Mouse (Mus musculus) CH12.LX (cell line): ENCODE data around the gene Fan1. TPM values are rescaled to one million over a fixed set of nuclear protein-coding genes. Genes with fewer than 3 reads are reported as not detected.

Source experiments
- DNase-seq: peaks from one replicate; pipeline ENCODE4 v3.0.0-alpha.2; 2013; ENCODE audit errors: extremely low read depth
- H3K27ac ChIP-seq: 2 replicates; pipeline ENCODE4 v1.5.1; 2012; ENCODE audit warnings: low read depth, mild to moderate bottlenecking, control low read depth, moderate library complexity; ENCODE audit not compliant: insufficient read depth
- H3K27me3 ChIP-seq: replicated peaks from 2 replicates; pipeline ENCODE3; 2012; ENCODE audit warnings: inconsistent platforms
- H3K36me3 ChIP-seq, 2 experiments: replicated peaks in 1 of 2; 2 replicates each; pipeline versions ENCODE3 to v1.6.1; 2012; ENCODE audit warnings: inconsistent platforms in 1 of 2, low read length in 1 of 2, mild to moderate bottlenecking in 1 of 2, mixed read lengths in 1 of 2, moderate library complexity in 1 of 2; ENCODE audit not compliant: control insufficient read depth in 1 of 2, insufficient read depth in 1 of 2
- H3K4me1 ChIP-seq, 2 experiments: 2 replicates each; pipeline ENCODE4 v1.6.1; 2012; ENCODE audit warnings: inconsistent platforms in 1 of 2, moderate library complexity in 1 of 2; ENCODE audit not compliant: insufficient read depth in 2 of 2, control insufficient read depth in 1 of 2
- H3K4me2 ChIP-seq: 2 replicates; pipeline ENCODE4 v1.6.1; 2012; ENCODE audit warnings: low read depth, mild to moderate bottlenecking, control low read depth; ENCODE audit not compliant: poor library complexity, insufficient read depth, severe bottlenecking
- H3K4me3 ChIP-seq, 3 experiments: fragments of 150-350 bp in 1 of 3; sonication (generic) in 1 of 3; replicated peaks in 1 of 3; 2 replicates each; pipeline versions ENCODE3 to v1.5.1; 2011 to 2012; ENCODE audit warnings: low read depth in 2 of 3, low read length in 2 of 3, mild to moderate bottlenecking in 2 of 3, moderate library complexity in 2 of 3, control low read depth in 1 of 3, improper control_type of control experiment in 1 of 3, inconsistent platforms in 1 of 3, mixed read lengths in 1 of 3; ENCODE audit not compliant: poor library complexity in 1 of 3
- H3K79me2 ChIP-seq: replicated peaks from 2 replicates; pipeline ENCODE4 v1.6.1; 2012; ENCODE audit warnings: mild to moderate bottlenecking, moderate library complexity; ENCODE audit not compliant: control insufficient read depth, poor library complexity, insufficient read depth, severe bottlenecking; ENCODE audit errors: extremely low read depth
- H3K9ac ChIP-seq: 2 replicates; pipeline ENCODE4 v1.6.1; 2012; ENCODE audit warnings: low read depth, mild to moderate bottlenecking, control low read depth, moderate library complexity; ENCODE audit not compliant: insufficient read depth
- H3K9me3 ChIP-seq: replicated peaks from 2 replicates; pipeline ENCODE3; 2012; ENCODE audit warnings: low read length, inconsistent platforms, mixed read lengths
- BHLHE40 ChIP-seq: IDR thresholded peaks from 2 replicates; pipeline ENCODE4 v1.6.1; 2011; ENCODE audit warnings: mild to moderate bottlenecking, low read depth, low read length, improper control_type of control experiment
- CHD1 ChIP-seq: IDR thresholded peaks from 2 replicates; pipeline ENCODE4 v1.6.1; 2012; ENCODE audit warnings: low read depth, low read length, improper control_type of control experiment, inconsistent platforms
- CTCF ChIP-seq, 2 experiments: IDR thresholded peaks in 1 of 2; conservative IDR thresholded peaks in 1 of 2; 2 replicates each; pipeline ENCODE4 v1.5.1; 2011 to 2012; ENCODE audit warnings: low read depth in 2 of 2, low read length in 2 of 2, improper control_type of control experiment in 1 of 2, inconsistent platforms in 1 of 2, mild to moderate bottlenecking in 1 of 2, moderate library complexity in 1 of 2
- ELF1 ChIP-seq: IDR thresholded peaks from 2 replicates; pipeline ENCODE4 v1.6.1; 2014; ENCODE audit warnings: low read depth, mild to moderate bottlenecking, inconsistent platforms, low read length, improper control_type of control experiment
- GABPA ChIP-seq: IDR thresholded peaks from 2 replicates; pipeline ENCODE4 v1.6.1; 2012; ENCODE audit warnings: low read depth, low read length, improper control_type of control experiment, inconsistent platforms; ENCODE audit not compliant: insufficient replicate concordance
- IRF4 ChIP-seq: IDR thresholded peaks from 2 replicates; pipeline ENCODE4 v1.6.1; 2014; ENCODE audit warnings: low read depth, mild to moderate bottlenecking, inconsistent platforms, low read length, improper control_type of control experiment
- JUN ChIP-seq: IDR thresholded peaks from 2 replicates; pipeline ENCODE4 v1.6.1; 2011; ENCODE audit warnings: low read depth, mild to moderate bottlenecking, low read length, improper control_type of control experiment, moderate library complexity; ENCODE audit not compliant: insufficient read depth
- MAFK ChIP-seq: IDR thresholded peaks from 2 replicates; pipeline ENCODE4 v1.6.1; 2011; ENCODE audit warnings: low read length, improper control_type of control experiment; ENCODE audit not compliant: insufficient replicate concordance
- MAX ChIP-seq: IDR thresholded peaks from 2 replicates; pipeline ENCODE4 v1.6.1; 2011; ENCODE audit warnings: low read length, improper control_type of control experiment
- MAZ ChIP-seq: IDR thresholded peaks from 2 replicates; pipeline ENCODE4 v1.6.1; 2012; ENCODE audit warnings: low read depth, mild to moderate bottlenecking, inconsistent platforms, low read length, improper control_type of control experiment, moderate library complexity
- MEF2A ChIP-seq: IDR thresholded peaks from 2 replicates; pipeline ENCODE4 v1.6.1; 2014; ENCODE audit warnings: low read depth, mild to moderate bottlenecking, inconsistent platforms, low read length, improper control_type of control experiment, borderline replicate concordance
- MXI1 ChIP-seq: IDR thresholded peaks from 2 replicates; pipeline ENCODE4 v1.6.1; 2011; ENCODE audit warnings: mild to moderate bottlenecking, low read depth, low read length, improper control_type of control experiment
- NELFE ChIP-seq: IDR thresholded peaks from 2 replicates; pipeline ENCODE4 v1.6.1; 2011; ENCODE audit warnings: low read depth, low read length, improper control_type of control experiment
- PAX5 ChIP-seq: IDR thresholded peaks from 2 replicates; pipeline ENCODE4 v1.6.1; 2012; ENCODE audit warnings: low read length, inconsistent platforms, mixed read lengths
- POLR2A ChIP-seq: IDR thresholded peaks from 2 replicates; pipeline ENCODE4 v1.6.1; 2011; ENCODE audit warnings: low read depth, mild to moderate bottlenecking, improper control_type of control experiment, low read length
- POLR2AphosphoS2 ChIP-seq: IDR thresholded peaks from 2 replicates; pipeline ENCODE4 v1.6.1; 2011; ENCODE audit warnings: low read depth, low read length, improper control_type of control experiment
- SMC3 ChIP-seq: IDR thresholded peaks from 2 replicates; pipeline ENCODE4 v1.6.1; 2011; ENCODE audit warnings: low read depth, low read length, improper control_type of control experiment
- TBP ChIP-seq: conservative IDR thresholded peaks from 2 replicates; pipeline ENCODE4 v1.6.1; 2011; ENCODE audit warnings: low read depth, low read length, improper control_type of control experiment
- USF1 ChIP-seq: IDR thresholded peaks from 2 replicates; pipeline ENCODE4 v1.6.1; 2014; ENCODE audit warnings: low read depth, mild to moderate bottlenecking, inconsistent platforms, low read length, improper control_type of control experiment
- ZC3H11A ChIP-seq: IDR thresholded peaks from 2 replicates; pipeline ENCODE4 v1.6.1; 2012; ENCODE audit warnings: low read depth, mild to moderate bottlenecking, inconsistent platforms, low read length, improper control_type of control experiment
- ZMIZ1 ChIP-seq: IDR thresholded peaks from 2 replicates; pipeline ENCODE4 v1.6.1; 2012; ENCODE audit warnings: low read depth, mild to moderate bottlenecking, inconsistent platforms, low read length, improper control_type of control experiment
- dilution Hi-C: fragments of 300-500 bp; cut with MboI; formaldehyde crosslinking; loops from 2 replicates; pipeline ENCODE4 v1.14.3; 2020; ENCODE audit warnings: low sequenced_read_pairs; ENCODE audit not compliant: extremely low pct_unique_long_range_greater_than_20kb, extremely low pct_ligation_motif_present
- in situ Hi-C: fragments of 300-500 bp; cut with MboI; formaldehyde crosslinking; loops from 3 replicates; pipeline ENCODE4 v1.14.3; 2019; ENCODE audit warnings: low sequenced_read_pairs, low pct_ligation_motif_present, low pct_unique_long_range_greater_than_20kb, mixed read lengths
- polyA plus RNA-seq: library from polyadenylated mRNA; unstranded; fragments of >175 nt; gene quantifications from 2 replicates; pipeline ENCODE4 v1.2.1, GENCODE M21; 2012; ENCODE audit warnings: low read depth; ENCODE audit not compliant: insufficient read length
- total RNA-seq, 2 experiments: library from RNA; depleted of rRNA; stranded (reverse); fragments of 300-350 nt in 1 of 2; fragments of >200 nt in 1 of 2; gene quantifications; 2 replicates each; pipeline ENCODE4 v1.2.3; 2012 to 2014

The Fan1 gene
- total and polyA plus RNA-seq, 3 experiments = 2.6 to 4.6 (median 3.6) TPM

DNA sequence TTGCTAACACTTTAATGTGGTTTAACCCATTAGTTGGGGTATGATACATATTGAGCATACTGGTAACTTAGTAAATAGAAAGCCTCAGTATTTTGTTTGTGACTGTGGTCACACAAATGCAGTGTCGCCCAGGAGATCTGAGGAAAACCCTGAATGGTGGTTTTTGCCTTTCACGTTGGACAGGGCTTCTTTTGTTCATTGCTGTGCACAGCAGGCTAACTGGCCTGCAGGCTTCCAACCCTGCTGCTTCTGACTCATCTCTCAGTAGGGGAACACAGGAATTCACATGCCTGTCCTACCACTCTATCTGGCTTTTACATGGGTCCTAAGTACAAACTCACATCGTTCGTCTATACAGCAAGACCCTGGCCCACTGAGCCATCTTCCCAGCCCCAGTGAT lies 52.2 kb downstream of the Fan1 start:
- TF ChIP-seq ZMIZ1 (no peak), GABPA (no peak), MAX (no peak), IRF4 (no peak), ZC3H11A (no peak), MXI1 (no peak), JUN (no peak), MAZ (no peak), MAFK (no peak), NELFE (no peak), BHLHE40 (no peak), ELF1 (no peak), CTCF (conservative IDR thresholded peaks at IDR 0.05 in 1 of 2, IDR thresholded peaks at IDR 0.05 in 1 of 2; ENCODE audit: low read depth in 2 of 2, low read length in 2 of 2) (no peak), POLR2AphosphoS2 (no peak), SMC3 (no peak), POLR2A (no peak), MEF2A (no peak), PAX5 (no peak)
- peaks cover 18 to 33% of the 10 kb centered on the region in 2 experiments for H3K36me3 ChIP-seq
- no peaks in the 10 kb centered on the region for H3K79me2 ChIP-seq
- H3K9me3 ChIP-seq = no peaks in the 10 kb centered on the region
- no peak overlapping the region for H3K9ac ChIP-seq
- H3K4me2 ChIP-seq = no peak overlapping the region
- in situ Hi-C loops = no loop called here
- H3K4me1 ChIP-seq = peaks cover 0 to 4% of the 10 kb centered on the region in 2 experiments; a peak in 1 of 4 replicates
- no peak overlapping the region for H3K4me3 ChIP-seq
- dilution Hi-C loops = no loop called here
- H3K27me3 ChIP-seq = no peaks in the 10 kb centered on the region
- H3K27ac ChIP-seq = no peak overlapping the region
- no peak for DNase-seq

GRCm38 (mm10) chr7:64321125-64321524 lies 52.8 kb downstream of the Fan1 start:
- DNase-seq = no peak
- no peaks in the 10 kb centered on the region for H3K27me3 ChIP-seq
- no peak for TF ChIP-seq CHD1
- no peak for TF ChIP-seq IRF4
- no peak for TF ChIP-seq BHLHE40
- no peak for TF ChIP-seq TBP
- no peak for TF ChIP-seq USF1
- TF ChIP-seq, all 38 proteins: peak for 0
- H3K4me3 ChIP-seq = no peak overlapping the region
- no peak overlapping the region for H3K4me2 ChIP-seq
- H3K79me2 ChIP-seq = no peaks in the 10 kb centered on the region
- H3K9me3 ChIP-seq = no peaks in the 10 kb centered on the region
- H3K27ac ChIP-seq = no peak overlapping the region
- peaks cover 0 to 4% of the 10 kb centered on the region in 2 experiments; a peak in 1 of 4 replicates for H3K4me1 ChIP-seq
- H3K9ac ChIP-seq = no peak overlapping the region
- in situ Hi-C loops (no loop called here), dilution Hi-C loops (no loop called here)
- H3K36me3 ChIP-seq = peaks cover 19 to 36% of the 10 kb centered on the region in 2 experiments
